Mouse (Mus musculus): Measurements from ENCODE around the gene Map3k21. TPM values are rescaled to one million over a fixed set of nuclear protein-coding genes. Genes with fewer than 3 reads are reported as not detected.
A peak's percentile ranks its signal among the peaks of the same experiment; 100 is the strongest.

Map3k21 gene
- polyA plus RNA-seq, 1 experiment from 2014 or later = 0.08 TPM

GRCm38 (mm10) chr8:125944511-125944910, 34.3 kb downstream of the Map3k21 start:
- H3K27me3 ChIP-seq (ENCODE audit: control insufficient read depth, insufficient read depth, low read length) = no peaks in the 10 kb centered on the region
- WGBS = 86% methylated on average over 4 of the region's 4 CpGs
- H3K9ac ChIP-seq (replicated peaks; ENCODE audit: low read length) = no peak overlapping the region
- no peak for DNase-seq (ENCODE audit: low spot score)
- H3K4me2 ChIP-seq (ENCODE audit: low read depth, low read length) = no peak overlapping the region
- H3K4me1 ChIP-seq (ENCODE audit: control insufficient read depth, insufficient read depth, low read length) = no peaks in the 10 kb centered on the region
- H3K36me3 ChIP-seq (replicated peaks; ENCODE audit: control insufficient read depth, insufficient read depth, low read depth, low read length) = no peaks in the 10 kb centered on the region
- ATAC-seq (replicated peaks; ENCODE audit: insufficient number of reproducible peaks, low FRiP score, low TSS enrichment, low read depth) = no peak
- no peak overlapping the region for H3K27ac ChIP-seq (replicated peaks; ENCODE audit: low read depth, low read length)
- H3K4me3 ChIP-seq (ENCODE audit: low read depth, low read length) = no peak overlapping the region
- H3K9me3 ChIP-seq (replicated peaks; ENCODE audit: control insufficient read depth, low read length) = no peaks in the 10 kb centered on the region

DNA sequence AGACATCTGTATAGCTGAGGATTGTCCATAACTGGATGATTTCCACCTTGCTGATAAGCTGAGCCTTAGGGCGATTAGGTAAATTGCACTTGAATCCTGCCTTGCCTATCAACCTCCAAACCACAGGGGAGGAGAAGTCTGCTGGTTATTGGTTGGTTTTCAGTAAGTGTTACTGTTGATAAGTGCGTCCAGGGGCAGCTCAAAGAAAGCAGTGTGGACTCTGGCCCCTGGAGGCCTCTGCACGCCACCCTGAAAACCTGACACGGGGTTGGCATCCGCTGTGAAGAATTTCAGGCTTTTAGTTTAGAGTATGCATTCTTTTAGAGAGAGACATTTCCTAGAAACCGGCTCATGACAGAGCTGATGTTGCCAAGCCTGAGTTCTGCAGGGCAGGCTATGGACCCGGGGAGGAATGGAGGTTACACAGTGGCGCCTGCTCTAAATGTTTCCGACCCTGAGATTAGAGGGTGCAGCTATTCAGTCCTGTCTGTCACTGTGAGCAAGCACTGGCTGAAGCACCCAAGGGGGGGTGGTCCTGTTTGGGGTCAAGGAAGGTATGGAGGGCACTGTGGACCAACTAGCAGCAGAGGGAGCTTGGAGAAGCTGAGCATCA, 38.6 kb downstream of the Map3k21 start:
- ATAC-seq (replicated peaks; ENCODE audit: insufficient number of reproducible peaks, low FRiP score, low TSS enrichment, low read depth) = no peak

DNA sequence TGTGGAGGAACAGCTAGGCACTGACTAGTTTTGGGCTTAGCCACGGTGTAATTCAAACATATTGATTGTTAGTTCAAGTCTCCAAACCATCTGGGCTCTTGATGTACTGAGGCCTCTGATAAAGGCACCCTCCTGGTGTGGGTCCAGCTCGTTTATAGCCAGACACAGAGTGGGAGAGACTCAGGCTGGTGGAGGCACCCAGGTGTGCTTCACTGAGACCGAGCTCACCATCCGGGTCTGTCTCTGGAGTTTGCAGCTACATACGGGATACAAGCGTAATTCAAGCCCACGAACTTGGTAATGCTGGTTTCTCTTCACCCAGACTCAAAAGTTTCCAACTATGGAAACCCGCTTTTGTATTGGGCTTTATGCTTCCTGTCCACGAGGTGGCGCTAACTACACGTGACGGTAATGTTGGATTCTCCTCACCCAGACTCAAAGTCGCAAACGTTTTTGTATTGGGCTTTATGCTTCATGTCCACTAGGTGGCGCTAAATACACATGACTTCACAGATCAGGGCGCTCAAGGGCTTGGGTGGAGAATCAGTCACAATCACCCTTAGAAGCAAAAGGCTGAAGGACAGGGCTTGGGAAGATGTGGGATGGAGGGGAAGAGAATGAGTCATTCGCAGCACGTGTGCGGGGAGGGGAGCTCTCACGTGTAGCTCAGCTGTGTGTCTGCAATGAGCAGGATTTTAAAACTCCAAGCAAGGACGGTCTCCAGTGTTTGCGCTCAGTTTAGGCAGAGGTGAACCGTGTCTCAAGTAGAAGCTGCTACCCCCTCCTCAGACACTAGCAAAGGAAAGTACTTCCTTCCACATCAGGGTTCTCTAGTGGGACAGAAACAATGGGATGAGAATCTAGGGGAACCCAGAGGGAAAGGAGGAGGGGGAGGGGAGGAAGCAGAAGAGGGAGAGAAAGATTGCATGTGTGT, 40.0 kb downstream of the Map3k21 start:
- Histone ChIP-seq H3K4me2 (ENCODE audit: low read depth, low read length) (no peak overlapping the region), H3K4me1 (ENCODE audit: control insufficient read depth, insufficient read depth, low read length) (no peaks in the 10 kb centered on the region), H3K9me3 (replicated peaks; ENCODE audit: control insufficient read depth, low read length) (no peaks in the 10 kb centered on the region), H3K36me3 (replicated peaks; ENCODE audit: control insufficient read depth, insufficient read depth, low read depth, low read length) (no peaks in the 10 kb centered on the region), H3K4me3 (ENCODE audit: low read depth, low read length) (no peak overlapping the region), H3K27ac (replicated peaks; ENCODE audit: low read depth, low read length) (no peak overlapping the region), H3K27me3 (ENCODE audit: control insufficient read depth, insufficient read depth, low read length) (no peaks in the 10 kb centered on the region), H3K9ac (replicated peaks; ENCODE audit: low read length) (no peak overlapping the region)
- WGBS = 25% methylated on average over 23 of the region's 23 CpGs
- peak; percentile 78 for ATAC-seq (replicated peaks; ENCODE audit: insufficient number of reproducible peaks, low FRiP score, low TSS enrichment, low read depth)
- DNase-seq (ENCODE audit: low spot score) = peak; percentile 99

More for the DNA sequence above, 38.6 kb downstream of the Map3k21 start:
- Histone ChIP-seq H3K36me3 (replicated peaks; ENCODE audit: control insufficient read depth, insufficient read depth, low read depth, low read length) (no peaks in the 10 kb centered on the region), H3K9ac (replicated peaks; ENCODE audit: low read length) (no peak overlapping the region), H3K4me3 (ENCODE audit: low read depth, low read length) (no peak overlapping the region), H3K4me2 (ENCODE audit: low read depth, low read length) (no peak overlapping the region), H3K9me3 (replicated peaks; ENCODE audit: control insufficient read depth, low read length) (no peaks in the 10 kb centered on the region), H3K27ac (replicated peaks; ENCODE audit: low read depth, low read length) (no peak overlapping the region), H3K27me3 (ENCODE audit: control insufficient read depth, insufficient read depth, low read length) (no peaks in the 10 kb centered on the region), H3K4me1 (ENCODE audit: control insufficient read depth, insufficient read depth, low read length) (no peaks in the 10 kb centered on the region)
- 82% methylated on average over 9 of the region's 9 CpGs for WGBS
- DNase-seq (ENCODE audit: low spot score) = no peak

DNA sequence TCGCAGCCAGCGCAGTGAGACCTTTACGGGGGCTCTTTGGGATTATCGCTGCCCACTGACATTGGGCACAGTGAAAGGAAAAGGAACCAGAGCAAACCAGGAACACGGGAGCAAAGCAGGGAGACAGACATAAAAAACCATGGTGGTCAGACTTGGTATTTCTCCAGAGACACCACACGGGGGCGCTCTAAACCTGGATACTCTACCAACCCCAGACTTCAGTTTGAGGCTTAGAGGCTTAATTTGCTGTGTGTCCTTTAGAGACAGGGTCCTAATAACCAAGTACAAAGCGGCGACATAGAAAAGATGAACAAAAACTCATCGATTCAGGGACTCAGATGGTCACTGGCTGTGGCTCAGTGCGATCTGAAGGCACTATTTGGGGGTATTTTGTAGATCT, 45.4 kb downstream of the Map3k21 start:
- Histone ChIP-seq H3K9ac (replicated peaks; ENCODE audit: low read length) (no peak overlapping the region), H3K9me3 (replicated peaks; ENCODE audit: control insufficient read depth, low read length) (no peaks in the 10 kb centered on the region), H3K4me1 (ENCODE audit: control insufficient read depth, insufficient read depth, low read length) (no peaks in the 10 kb centered on the region), H3K36me3 (replicated peaks; ENCODE audit: control insufficient read depth, insufficient read depth, low read depth, low read length) (no peaks in the 10 kb centered on the region), H3K4me2 (ENCODE audit: low read depth, low read length) (no peak overlapping the region), H3K27ac (replicated peaks; ENCODE audit: low read depth, low read length) (no peak overlapping the region), H3K27me3 (ENCODE audit: control insufficient read depth, insufficient read depth, low read length) (no peaks in the 10 kb centered on the region), H3K4me3 (ENCODE audit: low read depth, low read length) (no peak overlapping the region)
- ATAC-seq (replicated peaks; ENCODE audit: insufficient number of reproducible peaks, low FRiP score, low TSS enrichment, low read depth) (no peak), DNase-seq (ENCODE audit: low spot score) (peak; percentile 78)
- 16% methylated on average over 11 of the region's 11 CpGs for WGBS

DNA sequence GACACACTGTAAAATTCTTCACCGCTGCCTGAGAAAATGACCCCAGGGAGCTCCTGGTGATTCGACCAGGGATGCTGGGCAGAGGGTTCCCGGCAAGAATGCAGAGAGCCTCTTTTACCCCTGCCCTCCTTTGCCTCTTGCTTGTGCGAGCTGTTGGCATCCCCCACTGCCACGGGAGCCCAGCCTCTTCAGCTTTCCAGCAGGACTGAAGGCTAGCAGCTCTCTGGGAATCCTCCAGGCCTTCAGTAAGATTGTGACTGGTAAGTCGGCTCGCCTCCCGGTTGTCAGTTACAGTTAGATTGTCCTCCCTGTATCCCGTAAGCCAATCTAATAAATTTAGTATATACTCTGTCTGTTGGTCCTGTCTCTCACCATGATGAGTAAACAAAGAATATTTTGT, 46.5 kb downstream of the Map3k21 start:
- H3K9me3 ChIP-seq (replicated peaks; ENCODE audit: control insufficient read depth, low read length) = no peaks in the 10 kb centered on the region
- 70% methylated on average over 9 of the region's 9 CpGs for WGBS
- no peaks in the 10 kb centered on the region for H3K4me1 ChIP-seq (ENCODE audit: control insufficient read depth, insufficient read depth, low read length)
- DNase-seq (ENCODE audit: low spot score) (no peak), ATAC-seq (replicated peaks; ENCODE audit: insufficient number of reproducible peaks, low FRiP score, low TSS enrichment, low read depth) (no peak)
- H3K4me3 ChIP-seq (ENCODE audit: low read depth, low read length) = no peak overlapping the region
- H3K9ac ChIP-seq (replicated peaks; ENCODE audit: low read length) = no peak overlapping the region
- no peak overlapping the region for H3K27ac ChIP-seq (replicated peaks; ENCODE audit: low read depth, low read length)
- no peak overlapping the region for H3K4me2 ChIP-seq (ENCODE audit: low read depth, low read length)
- H3K27me3 ChIP-seq (ENCODE audit: control insufficient read depth, insufficient read depth, low read length) = no peaks in the 10 kb centered on the region
- H3K36me3 ChIP-seq (replicated peaks; ENCODE audit: control insufficient read depth, insufficient read depth, low read depth, low read length) = no peaks in the 10 kb centered on the region

DNA sequence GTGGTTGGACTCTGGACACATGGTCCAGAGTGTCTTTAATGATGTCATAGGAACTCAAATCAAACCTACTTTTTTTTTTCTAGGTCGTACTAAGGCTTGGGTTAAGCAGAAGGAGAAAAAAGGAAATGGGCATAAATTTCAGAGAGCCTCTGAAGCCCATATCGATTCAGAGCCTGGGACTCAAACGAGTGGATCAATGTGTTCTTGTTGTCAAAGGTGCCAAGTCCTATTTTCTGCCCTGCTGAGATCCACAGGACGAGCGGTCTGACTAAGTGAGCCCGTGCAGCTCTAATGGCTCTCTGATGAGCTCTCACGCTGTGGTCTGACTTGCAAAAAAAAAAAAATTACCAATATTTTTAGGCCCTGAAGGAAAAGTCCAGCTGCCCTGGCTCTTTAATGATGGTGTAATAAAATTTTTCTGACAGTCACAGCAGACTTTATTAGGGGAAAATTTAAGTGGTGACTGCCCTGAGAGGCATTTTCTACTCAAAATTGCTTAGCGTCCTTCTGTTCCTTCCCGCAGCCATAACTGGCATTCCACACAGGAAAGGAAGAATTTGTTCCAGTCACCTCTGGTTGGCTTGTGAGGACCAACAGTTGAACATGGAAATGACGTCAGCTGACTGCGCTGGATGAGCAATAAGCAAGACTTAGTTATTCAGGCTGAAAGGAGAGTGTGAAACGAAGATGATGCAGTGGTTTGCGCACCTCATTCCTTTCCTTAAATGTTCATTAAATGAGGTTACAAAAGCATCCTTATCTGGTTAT, 47.2 kb downstream of the Map3k21 start:
- Histone ChIP-seq H3K4me3 (ENCODE audit: low read depth, low read length) (no peak overlapping the region), H3K4me2 (ENCODE audit: low read depth, low read length) (no peak overlapping the region), H3K27ac (replicated peaks; ENCODE audit: low read depth, low read length) (no peak overlapping the region), H3K9ac (replicated peaks; ENCODE audit: low read length) (no peak overlapping the region), H3K4me1 (ENCODE audit: control insufficient read depth, insufficient read depth, low read length) (no peaks in the 10 kb centered on the region), H3K27me3 (ENCODE audit: control insufficient read depth, insufficient read depth, low read length) (no peaks in the 10 kb centered on the region), H3K9me3 (replicated peaks; ENCODE audit: control insufficient read depth, low read length) (no peaks in the 10 kb centered on the region), H3K36me3 (replicated peaks; ENCODE audit: control insufficient read depth, insufficient read depth, low read depth, low read length) (no peaks in the 10 kb centered on the region)
- WGBS = 74% methylated on average over 13 of the region's 13 CpGs
- ATAC-seq (replicated peaks; ENCODE audit: insufficient number of reproducible peaks, low FRiP score, low TSS enrichment, low read depth) (no peak), DNase-seq (ENCODE audit: low spot score) (no peak)

- DNase-seq (ENCODE audit: low spot score) = no peak
Observed at GRCm38 (mm10) chr8:125957994-125958368, 47.7 kb downstream of the Map3k21 start.

More at GRCm38 (mm10) chr8:125957994-125958368, 47.7 kb downstream of the Map3k21 start:
- ATAC-seq (replicated peaks; ENCODE audit: insufficient number of reproducible peaks, low FRiP score, low TSS enrichment, low read depth) = no peak
- Histone ChIP-seq H3K9me3 (replicated peaks; ENCODE audit: control insufficient read depth, low read length) (no peaks in the 10 kb centered on the region), H3K4me1 (ENCODE audit: control insufficient read depth, insufficient read depth, low read length) (no peaks in the 10 kb centered on the region), H3K27ac (replicated peaks; ENCODE audit: low read depth, low read length) (no peak overlapping the region), H3K4me2 (ENCODE audit: low read depth, low read length) (no peak overlapping the region), H3K4me3 (ENCODE audit: low read depth, low read length) (no peak overlapping the region), H3K36me3 (replicated peaks; ENCODE audit: control insufficient read depth, insufficient read depth, low read depth, low read length) (no peaks in the 10 kb centered on the region), H3K27me3 (ENCODE audit: control insufficient read depth, insufficient read depth, low read length) (no peaks in the 10 kb centered on the region), H3K9ac (replicated peaks; ENCODE audit: low read length) (no peak overlapping the region)
- WGBS = 56% methylated on average over 1 of the region's 1 CpGs
